Mouse (Mus musculus): ENCODE measurements at regions not wholly inside any gene's neighbourhood (a gene's known extent, or its start where the extent isn't known, plus 50 kb on each side); places are given as distances from the start of the nearest gene placed in this dataset.

GRCm38 (mm10) chr5:133479205-133479604 lies 620.3 kb upstream of the Castor2 start:
- TF ChIP-seq CTCF (conservative IDR thresholded peaks at IDR 0.05; ENCODE audit: insufficient read depth, insufficient read length, low read depth, low read length) (no peak), POLR2A (IDR thresholded peaks at IDR 0.05; ENCODE audit: low read depth, low read length) (no peak)
- DNase-seq, result no peak
- Histone ChIP-seq H3K4me3 (ENCODE audit: insufficient read depth, low read depth, low read length) (no peak overlapping the region), H3K36me3 (ENCODE audit: control insufficient read depth, insufficient read depth, low read length) (no peaks in the 10 kb centered on the region), H3K27me3 (replicated peaks; ENCODE audit: control insufficient read depth, insufficient read depth, low read length) (no peaks in the 10 kb centered on the region), H3K27ac (ENCODE audit: insufficient read depth, low read depth, low read length) (no peak overlapping the region), H3K4me1 (ENCODE audit: control insufficient read depth, insufficient read depth, low read length) (no peaks in the 10 kb centered on the region)
- WGBS, result 88% methylated on average over 6 of the region's 6 CpGs

GRCm38 (mm10) chr5:133453349-133454049 lies 646.0 kb upstream of the Castor2 start:
- Histone ChIP-seq H3K27ac (ENCODE audit: insufficient read depth, low read depth, low read length) (no peak overlapping the region), H3K27me3 (replicated peaks; ENCODE audit: control insufficient read depth, insufficient read depth, low read length) (no peaks in the 10 kb centered on the region), H3K4me3 (ENCODE audit: insufficient read depth, low read depth, low read length) (no peak overlapping the region), H3K4me1 (ENCODE audit: control insufficient read depth, insufficient read depth, low read length) (no peaks in the 10 kb centered on the region), H3K36me3 (ENCODE audit: control insufficient read depth, insufficient read depth, low read length) (no peaks in the 10 kb centered on the region)
- 84% methylated on average over 7 of the region's 7 CpGs for WGBS
- no peak for TF ChIP-seq POLR2A (IDR thresholded peaks at IDR 0.05; ENCODE audit: low read depth, low read length)
- TF ChIP-seq CTCF (conservative IDR thresholded peaks at IDR 0.05; ENCODE audit: insufficient read depth, insufficient read length, low read depth, low read length), result no peak
- no peak for DNase-seq

GRCm38 (mm10) chr5:133449926-133450325 lies 649.6 kb upstream of the Castor2 start:
- WGBS, result 73% methylated on average over 3 of the region's 3 CpGs
- TF ChIP-seq CTCF (conservative IDR thresholded peaks at IDR 0.05; ENCODE audit: insufficient read depth, insufficient read length, low read depth, low read length), result no peak
- TF ChIP-seq POLR2A (IDR thresholded peaks at IDR 0.05; ENCODE audit: low read depth, low read length), result no peak

GRCm38 (mm10) chr5:133400826-133401225 lies 698.7 kb upstream of the Castor2 start:
- no peak overlapping the region for H3K27ac ChIP-seq (ENCODE audit: insufficient read depth, low read depth, low read length)
- no peaks in the 10 kb centered on the region for H3K36me3 ChIP-seq (ENCODE audit: control insufficient read depth, insufficient read depth, low read length)
- no peak for TF ChIP-seq POLR2A (IDR thresholded peaks at IDR 0.05; ENCODE audit: low read depth, low read length)
- TF ChIP-seq CTCF (conservative IDR thresholded peaks at IDR 0.05; ENCODE audit: insufficient read depth, insufficient read length, low read depth, low read length), result no peak
- no peak for DNase-seq
- 59% methylated on average over 1 of the region's 1 CpGs for WGBS
- no peaks in the 10 kb centered on the region for H3K4me1 ChIP-seq (ENCODE audit: control insufficient read depth, insufficient read depth, low read length)
- H3K4me3 ChIP-seq (ENCODE audit: insufficient read depth, low read depth, low read length), result no peak overlapping the region
- no peaks in the 10 kb centered on the region for H3K27me3 ChIP-seq (replicated peaks; ENCODE audit: control insufficient read depth, insufficient read depth, low read length)

More at GRCm38 (mm10) chr5:133449926-133450325, 649.6 kb upstream of the Castor2 start:
- H3K27ac ChIP-seq (ENCODE audit: insufficient read depth, low read depth, low read length), result no peak overlapping the region
- no peaks in the 10 kb centered on the region for H3K27me3 ChIP-seq (replicated peaks; ENCODE audit: control insufficient read depth, insufficient read depth, low read length)
- H3K36me3 ChIP-seq (ENCODE audit: control insufficient read depth, insufficient read depth, low read length), result no peaks in the 10 kb centered on the region
- DNase-seq, result no peak
- no peak overlapping the region for H3K4me3 ChIP-seq (ENCODE audit: insufficient read depth, low read depth, low read length)
- H3K4me1 ChIP-seq (ENCODE audit: control insufficient read depth, insufficient read depth, low read length), result no peaks in the 10 kb centered on the region

GRCm38 (mm10) chr5:133389896-133390295 lies 709.6 kb upstream of the Castor2 start:
- Histone ChIP-seq H3K36me3 (ENCODE audit: control insufficient read depth, insufficient read depth, low read length) (no peaks in the 10 kb centered on the region), H3K27me3 (replicated peaks; ENCODE audit: control insufficient read depth, insufficient read depth, low read length) (no peaks in the 10 kb centered on the region), H3K27ac (ENCODE audit: insufficient read depth, low read depth, low read length) (no peak overlapping the region), H3K4me1 (ENCODE audit: control insufficient read depth, insufficient read depth, low read length) (no peaks in the 10 kb centered on the region), H3K4me3 (ENCODE audit: insufficient read depth, low read depth, low read length) (no peak overlapping the region)
- WGBS, result 78% methylated on average over 4 of the region's 4 CpGs
- TF ChIP-seq CTCF (conservative IDR thresholded peaks at IDR 0.05; ENCODE audit: insufficient read depth, insufficient read length, low read depth, low read length), result no peak
- no peak for DNase-seq

GRCm38 (mm10) chr5:133389023-133389840 lies 710.3 kb upstream of the Castor2 start:
- TF ChIP-seq POLR2A (IDR thresholded peaks at IDR 0.05; ENCODE audit: low read depth, low read length), result no peak
- TF ChIP-seq CTCF (conservative IDR thresholded peaks at IDR 0.05; ENCODE audit: insufficient read depth, insufficient read length, low read depth, low read length), result no peak
- no peak overlapping the region for H3K27ac ChIP-seq (ENCODE audit: insufficient read depth, low read depth, low read length)
- no peaks in the 10 kb centered on the region for H3K27me3 ChIP-seq (replicated peaks; ENCODE audit: control insufficient read depth, insufficient read depth, low read length)
- H3K4me3 ChIP-seq (ENCODE audit: insufficient read depth, low read depth, low read length), result no peak overlapping the region
- 79% methylated on average over 6 of the region's 6 CpGs for WGBS
- DNase-seq, result no peak
- no peaks in the 10 kb centered on the region for H3K4me1 ChIP-seq (ENCODE audit: control insufficient read depth, insufficient read depth, low read length)
- H3K36me3 ChIP-seq (ENCODE audit: control insufficient read depth, insufficient read depth, low read length), result no peaks in the 10 kb centered on the region
